9 mouse cellular contexts compared by ENCODE assay signal in the genomic region with DNA sequence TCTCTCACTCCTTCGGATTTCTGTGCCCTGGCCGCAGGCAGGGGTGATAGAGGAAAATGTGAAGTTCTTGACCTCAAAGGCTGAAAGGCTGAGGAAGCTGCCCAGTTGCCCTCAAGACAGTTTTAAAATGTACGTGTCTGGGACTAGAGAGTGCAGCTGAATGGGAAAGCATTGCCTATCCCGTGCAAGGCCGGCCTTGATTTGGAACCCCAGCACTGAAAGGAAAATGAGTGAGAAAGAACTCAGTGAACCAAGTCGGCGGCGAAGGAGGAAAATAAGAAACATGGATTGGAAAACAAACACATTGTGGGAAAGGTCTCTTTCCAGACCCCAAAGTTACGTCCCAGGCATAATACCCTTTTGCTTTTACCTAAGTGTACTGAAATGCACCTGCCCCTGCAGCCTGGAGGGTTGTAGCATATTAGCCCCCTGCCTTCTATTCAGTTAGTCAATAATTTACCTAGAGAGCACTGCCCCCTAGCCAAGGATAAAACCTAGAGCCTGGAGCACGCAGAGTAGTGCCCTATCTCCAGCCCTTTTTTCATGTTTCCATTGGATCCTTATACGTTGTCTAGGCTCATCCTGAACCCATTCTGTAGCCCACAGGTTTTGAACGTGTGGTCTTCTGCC. TPM values are rescaled to one million over a fixed set of nuclear protein-coding genes. Genes with fewer than 3 reads are reported as not detected.
DNase-seq lines count a peak whose midpoint lies in the region; ATAC-seq lines count a peak whose summit lies in the region.
"Had no signal": no experiment of that assay in that cellular context is flagged by ENCODE, and none has a peak within 500 bp of the region (broad histone marks: within the 10 kb centered on the region; RNA-seq: fewer than 3 reads in every experiment).

No protein-coding gene starts in this region.

- H3K9me3 ChIP-seq in lung, embryonic 15.5 days: no peaks in the 10 kb centered on the region
- H3K9me3 ChIP-seq in heart, embryonic 16.5 days (replicated peaks; ENCODE audit: control insufficient read depth, low read length): no peaks in the 10 kb centered on the region
- H3K9me3 ChIP-seq in limb, embryonic 11.5 days (ENCODE audit: control insufficient read depth, low read length): no peaks in the 10 kb centered on the region
- no peaks in the 10 kb centered on the region for H3K9me3 ChIP-seq in stomach, embryonic 14.5 days (ENCODE audit: control insufficient read depth, low read depth, low read length)

- H3K27ac ChIP-seq in lung, embryonic 15.5 days: peak overlapping the region; percentile 99
- peak overlapping the region; percentile 99 for H3K27ac ChIP-seq in heart, embryonic 16.5 days (ENCODE audit: low read length)
- H3K27ac ChIP-seq in limb, embryonic 11.5 days (replicated peaks; ENCODE audit: low read depth, low read length): peak overlapping the region; percentile 99; the same call in 1 of the 2 replicates
- peak overlapping the region; percentile 97 for H3K27ac ChIP-seq in stomach, embryonic 14.5 days (ENCODE audit: low read length)

- no peaks in the 10 kb centered on the region for H3K36me3 ChIP-seq in lung, embryonic 15.5 days
- H3K36me3 ChIP-seq in heart, embryonic 16.5 days (ENCODE audit: control insufficient read depth, insufficient read depth): no peaks in the 10 kb centered on the region
- no peaks in the 10 kb centered on the region for H3K36me3 ChIP-seq in limb, embryonic 11.5 days (ENCODE audit: control insufficient read depth, insufficient read depth, low read length)
- H3K36me3 ChIP-seq in stomach, embryonic 14.5 days (ENCODE audit: control insufficient read depth, insufficient read depth, low read length): no peaks in the 10 kb centered on the region

- H3K27me3 ChIP-seq in lung, embryonic 15.5 days: no peaks in the 10 kb centered on the region
- H3K27me3 ChIP-seq in heart, embryonic 16.5 days (ENCODE audit: control insufficient read depth, insufficient read depth, low read length): no peaks in the 10 kb centered on the region
- H3K27me3 ChIP-seq in limb, embryonic 11.5 days (ENCODE audit: control insufficient read depth, insufficient read depth, low read length): no peaks in the 10 kb centered on the region
- H3K27me3 ChIP-seq in stomach, embryonic 14.5 days (ENCODE audit: control insufficient read depth, insufficient read depth, low read length): no peaks in the 10 kb centered on the region

- no peak overlapping the region for H3K4me3 ChIP-seq in lung, embryonic 15.5 days
- no peak overlapping the region for H3K4me3 ChIP-seq in heart, embryonic 16.5 days (ENCODE audit: low read length)
- no peak overlapping the region for H3K4me3 ChIP-seq in limb, embryonic 11.5 days (ENCODE audit: low read depth, low read length)
- H3K4me3 ChIP-seq in stomach, embryonic 14.5 days (ENCODE audit: low read depth, low read length): no peak overlapping the region
- H3K4me3 ChIP-seq: erythroblast, embryonic 14.5 days had no signal

- 47% methylated on average over 12 of the region's 12 CpGs for WGBS in lung, embryonic 15.5 days
- 66% methylated on average over 12 of the region's 12 CpGs for WGBS in heart, embryonic 16.5 days
- 63% methylated on average over 12 of the region's 12 CpGs for WGBS in limb, embryonic 11.5 days
- 55% methylated on average over 12 of the region's 12 CpGs for WGBS in stomach, embryonic 14.5 days

- peak overlapping the region; percentile 56; the same call in 1 of the 2 replicates for H3K4me2 ChIP-seq in lung, embryonic 15.5 days
- no peak overlapping the region; the same call in 1 of the 2 replicates for H3K4me2 ChIP-seq in heart, embryonic 16.5 days (ENCODE audit: low read depth, low read length)
- peak overlapping the region; percentile 84 for H3K4me2 ChIP-seq in limb, embryonic 11.5 days (ENCODE audit: low read depth, severe bottlenecking)
- no peak overlapping the region for H3K4me2 ChIP-seq in stomach, embryonic 14.5 days (replicated peaks; ENCODE audit: low read depth, low read length)

- no peak for ATAC-seq in lung, embryonic 15.5 days (ENCODE audit: borderline replicate concordance, extremely low read depth, low FRiP score, low TSS enrichment)
- ATAC-seq in heart, embryonic 16.5 days (replicated peaks; ENCODE audit: extremely low read depth, insufficient read depth, low FRiP score): no peak
- no peak for ATAC-seq in limb, embryonic 11.5 days (ENCODE audit: insufficient number of reproducible peaks, low FRiP score, low TSS enrichment, low read depth)
- ATAC-seq in stomach, embryonic 14.5 days (ENCODE audit: insufficient number of reproducible peaks, insufficient read depth, low FRiP score, low read depth): no peak
- no peak for ATAC-seq in inflammation-experienced regulatory T-cells, adult 6 months

- DNase-seq in lung, adult 18-20 months: no peak
- no peak for DNase-seq in limb, embryonic 11.5 days (ENCODE audit: low spot score)
- no peak for DNase-seq in gastrocnemius, postnatal 10 days
- no peak for DNase-seq in urinary bladder, postnatal 36 days (ENCODE audit: low spot score in 2 of 2)

- peaks cover 92% of the 10 kb centered on the region for H3K4me1 ChIP-seq in lung, embryonic 15.5 days
- H3K4me1 ChIP-seq in heart, embryonic 16.5 days (ENCODE audit: control insufficient read depth, insufficient read depth, low read length): peaks cover 71% of the 10 kb centered on the region
- H3K4me1 ChIP-seq in limb, embryonic 11.5 days (ENCODE audit: control insufficient read depth, insufficient read depth, low read length): peaks cover 67% of the 10 kb centered on the region
- peaks cover 76% of the 10 kb centered on the region for H3K4me1 ChIP-seq in stomach, embryonic 14.5 days (ENCODE audit: control insufficient read depth, insufficient read depth, low read length)

- peak overlapping the region; percentile 10; the same call in 1 of the 2 replicates for H3K9ac ChIP-seq in lung, embryonic 15.5 days
- H3K9ac ChIP-seq in heart, embryonic 16.5 days (ENCODE audit: low read length): peak overlapping the region; percentile 60
- H3K9ac ChIP-seq in limb, embryonic 11.5 days (ENCODE audit: low read length): peak overlapping the region; percentile 65; the same call in 1 of the 2 replicates
- H3K9ac ChIP-seq in stomach, embryonic 14.5 days (replicated peaks; ENCODE audit: low read depth, low read length): 0 out of 2 replicates have a peak overlapping the region, but pooled peaks have one; percentile 3

RNA-seq across cellular contexts. Expression of gene Irf2bpl, which starts 5.6 kb away (rescaled TPM):
- polyA plus RNA-seq in lung, embryonic 15.5 days (2015; fragmentation: Nextera tagmentation; extraction: Ambion mirVana): 49.4 and 50.0 TPM in 2 replicates
- polyA plus RNA-seq in heart, embryonic 16.5 days (2015; fragmentation: Nextera tagmentation; extraction: Ambion mirVana): 25.4 and 32.4 TPM in 2 replicates
- polyA plus RNA-seq in limb, embryonic 11.5 days (2014; fragmentation: Nextera tagmentation; extraction: Ambion mirVana): 17.9 and 22.0 TPM in 2 replicates
- 18.2 and 21.6 TPM in 2 replicates for polyA plus RNA-seq in stomach, embryonic 14.5 days (2014; fragmentation: Nextera tagmentation; extraction: Ambion mirVana)
- polyA plus RNA-seq in inflammation-experienced regulatory T-cells, adult 6 months (2017; shearing (Covaris generic)): 10 to 100 TPM in 1 of 3 experiments, 1 to 10 TPM in 2; 8.0 to 14.6 (median 9.4) TPM
- 10 to 100 TPM; 42.9 to 46.7 TPM for total RNA-seq in gastrocnemius, postnatal 10 days (2021)

RNA-seq across cellular contexts. Expression of gene Cipc, which starts 56.6 kb away (rescaled TPM):
- polyA plus RNA-seq in lung, embryonic 15.5 days (2015; fragmentation: Nextera tagmentation; extraction: Ambion mirVana): 18.0 and 19.2 TPM in 2 replicates
- polyA plus RNA-seq in heart, embryonic 16.5 days (2015; fragmentation: Nextera tagmentation; extraction: Ambion mirVana): 25.1 and 25.9 TPM in 2 replicates
- 31.3 and 33.7 TPM in 2 replicates for polyA plus RNA-seq in limb, embryonic 11.5 days (2014; fragmentation: Nextera tagmentation; extraction: Ambion mirVana)
- 20.9 and 22.3 TPM in 2 replicates for polyA plus RNA-seq in stomach, embryonic 14.5 days (2014; fragmentation: Nextera tagmentation; extraction: Ambion mirVana)
- 10 to 100 TPM; 20.2 to 29.2 (median 28.3) TPM for polyA plus RNA-seq in inflammation-experienced regulatory T-cells, adult 6 months (2017; shearing (Covaris generic))
- total RNA-seq in gastrocnemius, postnatal 10 days (2021): 10 to 100 TPM; 17.5 to 22.8 TPM

Comparison
In these comparisons a context has a peak if more than half of its experiments do, and no peak if none do; other contexts are left out.
1. H3K4me2 ChIP-seq: peak in lung, embryonic 15.5 days (single experiment) and limb, embryonic 11.5 days (single experiment); none in heart, embryonic 16.5 days (single experiment) and stomach, embryonic 14.5 days (single experiment).
2. H3K9ac ChIP-seq: peak in every context shown above with its lines; median percentile 65 in limb, embryonic 11.5 days; 60 in heart, embryonic 16.5 days; 10 in lung, embryonic 15.5 days; 3 in stomach, embryonic 14.5 days.
3. Peak in every context shown above with its lines, with median percentiles within 50 percentile points of each other: H3K27ac ChIP-seq.